Mouse (Mus musculus): ENCODE data around the gene Rplp2.
"Not testable (repeated sequence)": the region's sequence is repeated elsewhere in the genome, so short reads cannot be mapped to it uniquely, and the experiment has no call there.

Gene Rplp2

DNA sequence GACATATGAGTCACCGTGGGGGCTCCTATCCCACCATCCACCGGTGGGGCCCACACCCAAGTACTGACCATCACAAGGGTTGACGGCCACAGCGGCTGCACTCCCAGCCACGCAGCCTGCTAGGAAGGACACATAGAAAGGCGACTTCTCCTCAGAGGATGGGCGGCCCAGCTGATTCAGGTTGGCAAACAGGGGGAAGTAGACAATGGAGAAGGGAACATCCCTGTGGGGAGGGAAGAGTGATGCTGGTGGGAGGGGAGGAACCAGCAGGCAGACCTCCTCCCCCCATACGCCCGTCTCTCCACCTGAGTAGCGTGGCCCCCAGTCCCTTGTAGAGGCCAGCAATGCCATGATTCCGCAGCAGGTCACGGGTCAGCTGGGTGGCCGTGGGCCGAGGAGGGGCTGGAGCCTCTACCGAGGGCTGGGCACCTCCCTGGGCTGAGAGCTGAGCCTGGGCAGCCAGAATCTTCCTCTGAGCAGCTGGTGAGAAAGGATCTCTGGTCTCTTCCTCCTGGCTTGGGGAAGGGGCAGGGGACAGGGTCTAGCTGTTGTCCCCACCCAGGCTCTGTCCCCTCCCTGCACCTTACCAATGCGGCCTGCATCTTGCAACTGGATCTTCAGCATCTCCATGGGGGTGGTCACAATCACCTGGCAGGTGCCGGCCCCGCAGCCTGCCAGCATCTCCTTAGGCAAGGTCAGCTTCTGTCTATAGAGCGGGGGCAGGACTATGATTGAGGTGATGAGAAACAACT is 15.6 kb upstream of the Rplp2 start:
- no peak for DNase-seq (ENCODE audit: low spot score)

DNA sequence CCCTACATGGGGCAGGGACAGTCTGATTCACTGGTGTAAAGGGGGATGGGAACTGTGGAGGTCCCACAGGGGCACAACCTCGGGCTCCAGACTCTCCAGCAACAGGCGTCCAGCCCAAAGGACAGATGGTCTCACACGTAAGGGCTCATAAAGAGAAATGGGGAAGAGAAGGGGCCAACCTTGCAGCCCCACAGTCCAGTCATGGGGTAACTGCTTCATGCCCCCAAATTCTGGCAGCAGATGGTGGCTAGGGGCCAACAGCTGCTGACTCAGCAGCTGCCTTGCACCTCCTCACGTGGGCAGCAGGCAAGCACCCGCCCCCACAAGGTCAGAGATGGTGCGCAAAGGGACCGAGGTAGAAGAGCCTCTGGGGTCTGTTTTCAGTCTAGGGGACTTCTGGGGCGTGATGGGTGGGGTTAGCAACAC is 15.0 kb upstream of the Rplp2 start:
- no peak for DNase-seq (ENCODE audit: low spot score)

DNA sequence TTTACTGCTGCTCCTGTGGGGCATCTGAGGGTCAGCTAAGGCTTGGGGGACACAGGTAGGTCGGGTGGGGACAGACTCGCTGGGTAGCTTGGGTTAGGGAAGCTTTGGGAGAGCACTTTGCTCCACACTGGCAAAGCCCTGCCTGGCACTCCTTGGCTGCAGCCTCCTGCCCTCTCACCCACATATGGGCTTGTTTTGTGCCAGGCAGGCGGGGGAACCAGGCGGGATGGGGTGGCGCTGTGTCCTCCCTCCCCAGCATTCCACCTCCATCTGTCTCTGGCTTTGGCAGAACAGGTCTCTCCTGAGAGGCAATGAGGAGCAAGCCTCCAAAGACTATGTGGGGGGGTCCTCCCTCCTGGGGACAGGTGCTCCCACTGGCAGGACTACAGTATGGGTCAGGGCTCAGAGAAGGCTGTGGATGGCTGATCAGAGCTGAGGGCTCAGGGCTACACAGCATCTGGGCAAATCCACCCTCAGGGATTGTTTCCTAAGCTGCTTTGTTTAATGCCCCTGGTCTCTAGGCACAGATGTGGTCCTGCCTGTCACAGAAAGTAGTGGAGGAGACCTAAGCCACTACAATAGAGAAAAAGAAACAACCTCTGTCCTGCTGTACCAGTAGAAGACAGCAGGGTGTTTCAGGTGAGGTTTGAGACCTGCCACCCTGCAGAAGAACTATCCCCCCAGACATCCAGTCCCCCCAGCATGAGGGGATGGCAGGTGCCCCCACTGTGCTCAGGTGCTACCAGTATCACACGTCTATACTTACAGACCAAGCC is 14.2 kb upstream of the Rplp2 start:
- no peak for DNase-seq (ENCODE audit: low spot score)

GRCm38 (mm10) chr7:141433517-141434400 is 13.4 kb upstream of the Rplp2 start:
- DNase-seq (ENCODE audit: low spot score), result no peak

- DNase-seq (ENCODE audit: low spot score), result no peak
Observed at GRCm38 (mm10) chr7:141434464-141434863, 12.7 kb upstream of the Rplp2 start.

- peak; percentile 80 for DNase-seq (ENCODE audit: low spot score)
Observed at GRCm38 (mm10) chr7:141435129-141435855, 11.9 kb upstream of the Rplp2 start.

DNA sequence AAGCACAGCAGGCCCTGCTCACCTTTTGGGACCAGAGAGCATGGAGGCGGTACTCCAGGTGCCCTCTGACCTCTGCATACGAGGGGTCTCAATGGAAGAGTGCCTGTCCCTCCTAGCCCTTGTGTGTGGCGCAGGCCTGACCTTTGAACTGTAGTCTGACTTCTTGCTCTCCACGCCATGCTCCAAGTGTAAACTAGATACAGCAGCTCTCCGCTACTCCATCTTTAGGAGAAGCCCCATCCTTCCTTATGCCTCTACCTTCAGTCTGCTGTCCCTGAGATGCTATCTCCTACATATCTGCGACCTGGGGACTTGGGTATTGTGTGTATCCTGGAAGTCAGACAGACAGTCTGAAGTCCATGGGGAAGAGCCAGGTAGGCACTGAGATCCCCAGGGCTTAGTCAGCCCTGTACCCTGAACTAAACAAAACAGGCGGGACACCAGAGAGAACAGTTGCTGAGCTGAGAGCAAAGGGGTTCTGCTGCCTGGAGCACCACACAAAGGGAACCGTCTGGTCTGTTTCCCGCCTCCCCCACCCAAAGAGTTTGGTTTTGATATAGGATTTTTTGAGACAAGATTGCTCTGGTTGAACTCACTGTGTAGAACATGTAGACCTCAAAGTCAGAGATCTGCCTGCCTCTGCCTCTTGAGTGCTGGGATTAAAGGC is 11.2 kb upstream of the Rplp2 start:
- no peak for DNase-seq (ENCODE audit: low spot score)

GRCm38 (mm10) chr7:141436523-141436892 is 10.7 kb upstream of the Rplp2 start:
- no peak for DNase-seq (ENCODE audit: low spot score)

DNA sequence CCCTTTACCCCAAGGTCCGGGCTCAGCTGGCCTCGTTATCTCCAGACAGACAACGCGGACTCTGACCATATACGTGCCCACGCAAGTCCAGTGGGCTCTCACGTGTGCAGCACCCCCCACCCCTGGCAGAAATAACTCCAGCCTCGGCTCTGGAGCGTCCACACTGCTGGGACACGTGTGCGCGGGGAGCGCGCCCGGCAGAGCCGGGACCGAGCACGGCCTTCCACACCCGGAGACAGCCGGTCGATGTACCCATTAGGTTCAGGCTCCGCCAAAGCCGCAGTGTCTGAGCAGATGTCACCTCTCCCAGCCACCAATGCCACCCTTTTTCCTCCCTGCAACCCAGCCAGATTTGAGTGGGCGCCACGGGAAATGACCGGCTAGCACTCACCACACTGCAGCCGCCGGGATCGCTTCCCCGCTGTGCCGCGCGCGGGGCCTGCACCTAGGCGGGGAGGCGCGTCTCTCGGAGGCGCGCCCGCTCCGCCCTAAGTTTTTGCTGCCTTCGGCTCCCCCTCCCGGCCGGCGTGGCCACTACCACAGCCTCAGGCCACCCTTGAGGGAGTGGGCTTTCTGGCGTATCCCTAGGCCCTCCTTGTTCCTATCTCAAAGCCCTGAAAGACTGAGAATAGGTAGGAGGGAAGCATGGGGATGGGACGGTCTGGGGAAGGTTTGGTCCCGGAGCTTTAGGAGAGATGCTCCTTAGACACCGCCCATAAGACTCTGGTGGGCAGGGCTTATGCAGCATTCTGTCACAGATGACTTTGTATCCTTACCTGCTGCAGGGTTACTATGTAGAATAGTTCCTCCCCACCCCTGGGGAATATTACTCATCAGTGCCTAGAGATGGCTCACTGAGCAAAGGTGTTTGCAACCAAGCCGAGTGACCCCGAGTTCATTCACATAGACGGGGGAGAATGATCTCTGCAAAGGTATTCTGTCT is 9.7 kb upstream of the Rplp2 start, which contains the start of gene Slc25a22:
TSS of gene Slc25a22 (minus strand) at position 715 of the 943 bp plus-strand sequence.
- DNase-seq (ENCODE audit: low spot score), result peak; percentile 75

GRCm38 (mm10) chr7:141438201-141438968 is 8.8 kb upstream of the Rplp2 start:
- DNase-seq (ENCODE audit: low spot score), result no peak

DNA sequence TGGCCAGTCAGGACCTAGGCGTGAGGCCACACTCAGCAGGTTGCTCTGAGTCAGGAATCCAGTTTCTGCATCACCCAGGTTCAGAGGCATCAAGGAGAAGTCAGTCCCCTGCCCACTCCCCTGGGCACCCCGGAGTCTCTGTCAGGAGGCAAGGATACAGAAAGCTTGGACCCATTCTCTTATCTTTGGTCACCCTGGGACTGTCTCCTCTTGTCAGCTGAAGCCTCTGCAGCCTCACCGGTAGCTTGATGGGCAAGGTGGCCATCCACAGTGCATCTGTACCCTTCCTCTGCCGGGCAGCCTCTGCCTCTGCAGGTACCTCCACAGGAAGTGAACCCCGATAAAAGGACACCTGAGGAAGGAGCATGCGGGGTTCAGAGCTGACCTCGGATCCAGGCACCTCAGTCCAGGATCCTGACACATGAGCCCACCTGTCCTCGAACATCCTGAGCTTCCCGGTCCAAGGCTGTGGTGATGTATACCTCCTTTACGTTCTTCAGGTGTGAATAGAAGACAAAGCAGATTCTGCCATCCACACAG is 8.0 kb upstream of the Rplp2 start:
- DNase-seq (ENCODE audit: low spot score), result no peak

DNA sequence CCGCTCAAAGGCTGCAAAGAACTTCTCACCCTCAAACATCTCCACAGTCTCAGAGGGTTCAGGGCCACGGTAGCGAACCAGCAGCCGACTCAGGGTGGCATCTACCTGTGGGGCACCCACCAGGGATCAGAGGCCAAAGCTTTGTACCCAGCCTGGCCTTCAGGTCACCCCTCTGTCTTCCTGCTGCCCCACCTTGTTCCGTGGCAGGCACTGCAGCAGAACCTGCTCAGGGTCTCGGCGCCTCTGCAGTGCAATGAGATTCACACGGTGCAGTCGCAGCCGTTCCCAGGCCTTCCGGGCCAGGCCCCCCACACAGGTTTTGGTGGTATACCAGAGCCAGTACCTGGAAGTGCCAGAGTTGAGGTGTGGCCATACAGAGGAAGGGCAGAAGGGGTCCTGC is 7.4 kb upstream of the Rplp2 start:
- DNase-seq (ENCODE audit: low spot score), result no peak

GRCm38 (mm10) chr7:141440613-141441012 is 6.6 kb upstream of the Rplp2 start:
- DNase-seq (ENCODE audit: low spot score), result no peak

DNA sequence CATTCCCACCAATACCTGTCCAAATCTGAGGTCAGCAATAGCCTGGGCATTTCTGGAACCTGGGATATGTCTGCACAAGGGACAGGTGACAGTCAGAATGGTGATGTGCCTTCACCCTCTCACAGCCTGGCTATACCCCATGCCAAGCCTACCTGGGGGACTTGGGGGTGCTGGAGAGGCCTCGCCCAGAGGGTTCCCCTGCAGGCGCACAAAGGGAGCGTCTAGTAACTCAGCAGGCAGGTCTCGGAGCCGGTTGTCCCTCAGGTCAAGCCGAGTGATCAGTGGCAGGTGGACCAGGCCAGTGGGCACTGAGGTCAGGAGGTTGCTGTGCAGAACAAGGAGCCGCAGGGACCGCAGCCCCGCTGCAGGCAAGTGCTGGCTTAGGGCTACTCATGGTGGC is 5.7 kb upstream of the Rplp2 start:
- no peak for DNase-seq (ENCODE audit: low spot score)

DNA sequence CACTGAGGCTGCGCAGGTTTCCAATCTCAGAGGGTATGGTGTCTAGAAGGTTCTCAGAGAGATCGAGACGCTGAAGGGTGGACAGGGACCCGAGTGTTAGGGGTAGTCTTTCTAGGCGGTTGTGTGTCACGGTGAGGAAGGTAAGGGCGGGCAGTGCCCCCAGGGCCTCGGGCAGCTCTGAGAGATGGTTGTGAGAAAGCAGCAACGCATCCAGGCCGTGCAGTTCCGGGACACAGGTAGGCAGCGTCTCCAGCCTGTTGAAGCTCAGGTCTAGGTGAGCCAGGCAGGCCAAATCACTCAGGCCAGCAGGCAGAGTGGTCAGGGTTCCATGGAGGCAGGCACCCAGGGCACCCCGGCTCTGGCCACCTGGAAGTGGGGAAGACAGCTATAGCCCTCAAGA is 5.0 kb upstream of the Rplp2 start:
- DNase-seq (ENCODE audit: low spot score), result no peak

DNA sequence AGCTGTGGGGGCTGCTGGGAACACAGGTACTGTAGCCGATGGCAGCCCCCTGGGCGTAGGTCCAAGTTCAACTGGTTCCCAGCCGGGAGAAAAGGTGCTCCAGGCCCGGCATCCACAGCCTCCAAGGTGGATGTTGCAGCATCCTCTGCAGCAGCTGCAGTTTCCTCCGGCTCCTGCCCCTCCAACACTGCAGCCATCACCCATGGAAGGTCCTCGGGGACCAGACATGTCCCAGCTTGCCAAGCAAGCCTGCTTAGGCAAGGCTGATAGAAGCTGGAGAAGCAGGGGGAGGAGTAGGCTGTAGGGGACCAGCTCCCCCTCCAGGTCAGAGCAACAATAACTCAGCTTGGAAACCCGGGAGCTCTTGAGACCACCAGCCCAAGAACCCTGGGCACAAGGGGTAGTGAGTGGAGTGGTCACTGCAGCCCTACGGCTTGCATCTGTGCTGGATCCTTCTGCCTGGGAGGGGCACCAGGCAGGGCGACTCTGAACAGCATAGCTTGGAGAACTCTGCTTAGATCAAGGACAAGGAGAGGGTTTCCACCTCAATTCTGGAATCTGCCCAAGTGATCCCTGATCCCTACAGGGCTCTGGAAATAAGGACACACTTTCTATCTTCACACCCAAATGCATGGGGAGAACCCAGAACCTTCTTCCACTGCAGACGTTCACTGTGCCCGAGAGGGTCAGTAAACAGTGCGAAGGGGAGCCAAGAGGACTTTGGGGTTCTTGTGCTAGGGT is 3.9 kb upstream of the Rplp2 start:
- peak; percentile 64 for DNase-seq (ENCODE audit: low spot score)

- peak; percentile 80 for DNase-seq (ENCODE audit: low spot score)
Observed at GRCm38 (mm10) chr7:141443828-141444237, 3.3 kb upstream of the Rplp2 start, which contains the start of gene Pidd1. TSS of gene Pidd1 (minus strand) at chr7:141444025.

GRCm38 (mm10) chr7:141446374-141446773 is 796 bp upstream of the Rplp2 start:
- DNase-seq (ENCODE audit: low spot score), result not testable (repeated sequence)
